Comparison of ENCODE assay signal across 22 mouse cellular contexts in the genomic region with DNA sequence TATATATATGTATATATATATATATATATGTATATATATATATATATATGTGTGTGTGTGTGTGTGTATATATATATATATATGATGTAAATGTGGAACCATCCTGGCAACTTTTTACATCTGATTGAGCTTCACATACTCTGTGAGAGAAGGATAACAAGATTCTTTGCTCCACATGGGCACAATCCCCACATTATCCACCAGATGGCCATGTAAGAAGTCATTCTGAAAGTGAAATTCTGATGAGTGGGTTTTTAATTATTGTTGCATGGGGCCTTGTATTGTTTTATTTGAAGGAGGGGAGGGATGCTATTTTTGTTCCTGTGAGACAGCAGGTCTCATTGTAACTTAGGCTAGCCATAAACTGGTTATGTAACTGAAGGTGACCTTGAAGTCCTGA. TPM values are rescaled to one million over a fixed set of nuclear protein-coding genes. Genes with fewer than 3 reads are reported as not detected.
DNase-seq lines count a peak whose midpoint lies in the region; ATAC-seq and TF ChIP-seq lines count a peak whose summit lies in the region.
"Had no signal": no experiment of that assay in that cellular context is flagged by ENCODE, and none has a peak within 500 bp of the region (broad histone marks: within the 10 kb centered on the region; RNA-seq: fewer than 3 reads in every experiment).

No protein-coding gene starts in this region.

- H3K9me3 ChIP-seq in heart, postnatal 0 days (replicated peaks; ENCODE audit: control insufficient read depth, low read length) = no peaks in the 10 kb centered on the region
- H3K9me3 ChIP-seq: embryonic facial prominence, embryonic 13.5 days; heart, embryonic 15.5 days; hindbrain, embryonic 10.5 days; limb, embryonic 10.5 days; midbrain, embryonic 15.5 days had no signal

- no peak overlapping the region for H3K4me3 ChIP-seq in heart, postnatal 0 days (ENCODE audit: low read depth, low read length)
- H3K4me3 ChIP-seq: embryonic facial prominence, embryonic 13.5 days; heart, embryonic 15.5 days; hindbrain, embryonic 10.5 days; limb, embryonic 10.5 days; midbrain, embryonic 15.5 days had no signal

- H3K27ac ChIP-seq in heart, postnatal 0 days (ENCODE audit: low read depth) = no peak overlapping the region
- H3K27ac ChIP-seq: embryonic facial prominence, embryonic 13.5 days; heart, embryonic 15.5 days; hindbrain, embryonic 10.5 days; limb, embryonic 10.5 days; midbrain, embryonic 15.5 days had no signal

- no peaks in the 10 kb centered on the region for H3K27me3 ChIP-seq in heart, postnatal 0 days (ENCODE audit: control insufficient read depth, insufficient read depth, low read length)
- H3K27me3 ChIP-seq: embryonic facial prominence, embryonic 13.5 days; heart, embryonic 15.5 days; midbrain, embryonic 15.5 days had no signal

- H3K9ac ChIP-seq in heart, postnatal 0 days (replicated peaks; ENCODE audit: low read depth, low read length) = no peak overlapping the region
- H3K9ac ChIP-seq: embryonic facial prominence, embryonic 13.5 days; heart, embryonic 15.5 days; midbrain, embryonic 15.5 days had no signal

- no peak overlapping the region for H3K4me2 ChIP-seq in heart, postnatal 0 days (ENCODE audit: low read depth, low read length)
- H3K4me2 ChIP-seq: embryonic facial prominence, embryonic 13.5 days; heart, embryonic 15.5 days; liver, embryonic 11.5 days; midbrain, embryonic 15.5 days had no signal

- ATAC-seq in heart, postnatal 0 days (ENCODE audit: insufficient read depth, low read depth) = no peak
- ATAC-seq in common myeloid progenitor, adult 5-6 weeks (replicated peaks; ENCODE audit: low read depth, poor library complexity, severe bottlenecking) = peak; percentile 47; the same call in 1 of the 2 replicates
- ATAC-seq: intestine, embryonic 16.5 days; midbrain, embryonic 15.5 days had no signal

- DNase-seq in heart, postnatal 0 days (ENCODE audit: low spot score) = peak; percentile 11
- DNase-seq in heart, adult 11 months = no peak
- peak; percentile 1 for DNase-seq in left cerebral cortex, postnatal 4 days
- DNase-seq in left cerebral cortex, adult 11 months (ENCODE audit: low spot score) = no peak
- peak; percentile 22 for DNase-seq in NIH3T3 (ENCODE audit: low read depth)
- no peak for DNase-seq in thymus, postnatal 10 days (ENCODE audit: low spot score in 2 of 2)
- no peak for DNase-seq in ovary, postnatal 36 days (ENCODE audit: low spot score)
- DNase-seq: adrenal gland, adult 8-10 months; cerebellum, adult 18-20 months; kidney, postnatal 25 days; lung, adult 2 months; right cerebral cortex, adult 18-20 months; spleen, adult 18-20 months; thymus, adult 2 months had no signal

- TF ChIP-seq CTCF in heart, postnatal 0 days (IDR thresholded peaks at IDR 0.05; ENCODE audit: low read depth) = peak; percentile 55

- no peak for TF ChIP-seq EP300 in heart, postnatal 0 days (IDR thresholded peaks at IDR 0.05; ENCODE audit: low read depth)

- H3K36me3 ChIP-seq in heart, postnatal 0 days (replicated peaks; ENCODE audit: control insufficient read depth, insufficient read depth, low read length) = no peaks in the 10 kb centered on the region
- H3K36me3 ChIP-seq: embryonic facial prominence, embryonic 13.5 days; heart, embryonic 15.5 days; limb, embryonic 10.5 days; midbrain, embryonic 15.5 days had no signal

- H3K4me1 ChIP-seq in heart, postnatal 0 days (ENCODE audit: control insufficient read depth, insufficient read depth) = no peaks in the 10 kb centered on the region
- H3K4me1 ChIP-seq: heart, embryonic 15.5 days; midbrain, embryonic 15.5 days had no signal

- intact Hi-C loops in left cerebral cortex, postnatal 4 days (cut with DNase I) = no loop called here

RNA-seq across cellular contexts. Expression of a gene that starts 22.5 kb away (rescaled TPM):
- 4.2 and 33.5 TPM in 2 replicates for total RNA-seq in heart, postnatal 0 days (2014; rRNA removed; ENCODE audit: low replicate concordance)
- polyA plus RNA-seq in heart, postnatal 0 days (2015; fragmentation: Nextera tagmentation; extraction: Ambion mirVana) = 1.4 and 2.3 TPM in 2 replicates
- 10 to 100 TPM; 17.9 to 24.6 TPM for total RNA-seq in left cerebral cortex, postnatal 4 days (2021)
- not detected in 2 replicates for total RNA-seq in common myeloid progenitor, adult 5-6 weeks (2017)

Comparison
In these comparisons a context has a peak if more than half of its experiments do, and no peak if none do; other contexts are left out.
1. DNase-seq: peak in heart, postnatal 0 days (single experiment), left cerebral cortex, postnatal 4 days (single experiment) and NIH3T3 (single experiment); none in heart, adult 11 months (single experiment), left cerebral cortex, adult 11 months (single experiment), thymus, postnatal 10 days (0 of 2) and ovary, postnatal 36 days (single experiment).